ENCODE assay signal across 8 mouse cellular contexts in the genomic region with DNA sequence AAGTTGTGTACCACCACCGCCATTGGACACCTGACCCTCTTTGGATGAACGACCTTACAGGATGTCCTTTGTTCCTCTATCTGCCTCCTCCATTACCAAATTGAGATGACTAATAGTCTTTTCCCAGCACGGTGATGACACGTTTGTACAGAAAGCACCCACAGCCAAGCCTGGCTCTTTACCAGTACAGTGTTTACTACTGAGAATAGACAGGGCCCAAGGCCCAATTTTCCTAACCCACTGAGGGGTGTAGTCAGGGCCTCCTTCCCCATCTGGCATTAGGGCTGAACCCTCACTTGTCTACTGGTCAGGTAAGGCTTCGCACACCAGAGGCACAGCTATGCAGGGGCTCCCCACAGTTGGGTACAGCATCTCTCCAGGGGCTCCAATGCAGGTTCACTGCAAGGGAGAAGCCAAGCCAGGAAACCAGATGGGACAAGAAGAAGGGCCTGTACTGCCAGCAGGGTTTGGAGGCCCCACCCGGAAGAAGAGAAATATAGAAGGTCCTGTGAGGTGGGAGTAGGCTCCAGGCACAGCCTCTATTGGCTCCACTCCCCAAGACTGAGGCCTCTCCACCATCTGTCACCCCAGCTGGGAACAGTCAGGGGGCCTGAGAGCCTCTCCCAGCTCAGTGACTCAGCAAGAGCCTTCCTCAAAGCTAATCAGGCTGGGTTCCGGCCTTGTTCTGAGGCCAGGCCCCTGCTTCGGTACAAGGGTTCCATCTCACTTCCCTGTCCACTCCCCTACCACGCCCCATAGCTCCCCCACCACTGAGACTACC. TPM values are rescaled to one million over a fixed set of nuclear protein-coding genes. Genes with fewer than 3 reads are reported as not detected.
A peak's percentile ranks its signal among the peaks of the same experiment; 100 is the strongest.
DNase-seq lines count a peak whose midpoint lies in the region; ATAC-seq lines count a peak whose summit lies in the region.

No protein-coding gene starts in this region.

- H3K4me1 ChIP-seq in intestine, embryonic 16.5 days (ENCODE audit: control insufficient read depth, insufficient read depth, low read length), result peaks cover 22% of the 10 kb centered on the region

- ATAC-seq in intestine, embryonic 16.5 days, result peak; percentile 96
- ATAC-seq in megakaryocyte-erythroid progenitor cell, adult 5-6 weeks (replicated peaks; ENCODE audit: low FRiP score, low TSS enrichment, poor library complexity, severe bottlenecking), result peak; percentile 82

- peak overlapping the region; percentile 13; the same call in 1 of the 2 replicates for H3K4me2 ChIP-seq in intestine, embryonic 16.5 days (ENCODE audit: low read depth, low read length)

- intact Hi-C loops in gastrocnemius, postnatal 36 days (cut with DNase I), result no loop called here
- intact Hi-C loops in left cerebral cortex, postnatal 36 days (cut with DNase I), result loop anchor here (2.0 kb wide), 1 partner anchor 24 kb away; no protein-coding TSS in a partner anchor

- 32% methylated on average over 9 of the region's 9 CpGs for WGBS in intestine, embryonic 16.5 days

- peak overlapping the region; percentile 49 for H3K9ac ChIP-seq in intestine, embryonic 16.5 days (ENCODE audit: low read depth, low read length)

- no peaks in the 10 kb centered on the region for H3K27me3 ChIP-seq in intestine, embryonic 16.5 days (replicated peaks; ENCODE audit: control insufficient read depth, insufficient read depth, low read length)

- H3K27ac ChIP-seq in intestine, embryonic 16.5 days (ENCODE audit: low read length), result peak overlapping the region; percentile 95

- DNase-seq in urinary bladder, postnatal 14 days (ENCODE audit: low spot score), result peak; percentile 83
- no peak for DNase-seq in urinary bladder, postnatal 10 days (ENCODE audit: low spot score)
- peak; percentile 97 for DNase-seq in cerebellum, postnatal 36 days
- DNase-seq in gastrocnemius, postnatal 36 days, result peak; percentile 48 to 58
- peak; percentile 80 to 87 for DNase-seq in left cerebral cortex, postnatal 36 days (ENCODE audit: low spot score in 2 of 2)
- peak; percentile 76 for DNase-seq in testis, postnatal 10 days (ENCODE audit: low spot score)

- no peaks in the 10 kb centered on the region for H3K9me3 ChIP-seq in intestine, embryonic 16.5 days (ENCODE audit: control insufficient read depth, low read length)

- 0 out of 2 replicates have a peak overlapping the region, but pooled peaks have one; percentile 4 for H3K4me3 ChIP-seq in intestine, embryonic 16.5 days (ENCODE audit: low read length)

- H3K36me3 ChIP-seq in intestine, embryonic 16.5 days (ENCODE audit: control insufficient read depth, insufficient read depth, low read length), result peaks cover 3% of the 10 kb centered on the region; the same call in 1 of the 2 replicates

RNA-seq across cellular contexts. Expression of a gene that starts 6.0 kb away (rescaled TPM):
- 10 to 100 TPM; 20.3 to 25.7 TPM for total RNA-seq in gastrocnemius, postnatal 36 days (2021)
- 73.7 and 84.9 TPM in 2 replicates for polyA plus RNA-seq in intestine, embryonic 16.5 days (2015; fragmentation: Nextera tagmentation; extraction: Ambion mirVana)
- total RNA-seq in left cerebral cortex, postnatal 36 days (2021), result 1 to 10 TPM; 6.8 to 8.6 TPM
- total RNA-seq in megakaryocyte-erythroid progenitor cell, adult 5-6 weeks (2014; fragmentation: Nextera tagmentation), result 5.6 and 7.9 TPM in 2 replicates
- total RNA-seq in megakaryocyte-erythroid progenitor cell, adult 5-6 weeks (2017), result 13.5 and 19.7 TPM in 2 replicates

RNA-seq across cellular contexts. Expression of a gene that starts 7.9 kb away (rescaled TPM):
- not detected for total RNA-seq in gastrocnemius, postnatal 36 days (2021)
- polyA plus RNA-seq in intestine, embryonic 16.5 days (2015; fragmentation: Nextera tagmentation; extraction: Ambion mirVana), result 0.78 and 2.5 TPM in 2 replicates
- total RNA-seq in left cerebral cortex, postnatal 36 days (2021), result under 1 TPM in 1 of 2 experiments, not detected in 1; 0.99 TPM
- total RNA-seq in megakaryocyte-erythroid progenitor cell, adult 5-6 weeks (2014; fragmentation: Nextera tagmentation), result 0.66 TPM in 1 of 2 replicates, not detected in the other
- total RNA-seq in megakaryocyte-erythroid progenitor cell, adult 5-6 weeks (2017), result 4.5 and 8.7 TPM in 2 replicates

RNA-seq across cellular contexts. Expression of a gene that starts 8.7 kb away (rescaled TPM):
- total RNA-seq in gastrocnemius, postnatal 36 days (2021), result 10 to 100 TPM in 1 of 2 experiments, 1 to 10 TPM in 1; 6.1 to 11.4 TPM
- 69.8 and 82.7 TPM in 2 replicates for polyA plus RNA-seq in intestine, embryonic 16.5 days (2015; fragmentation: Nextera tagmentation; extraction: Ambion mirVana)
- total RNA-seq in left cerebral cortex, postnatal 36 days (2021), result 10 to 100 TPM; 25.4 to 28.8 TPM
- 62.5 and 66.9 TPM in 2 replicates for total RNA-seq in megakaryocyte-erythroid progenitor cell, adult 5-6 weeks (2014; fragmentation: Nextera tagmentation)
- total RNA-seq in megakaryocyte-erythroid progenitor cell, adult 5-6 weeks (2017), result 24.5 TPM in 1 of 2 replicates, not detected in the other

RNA-seq across cellular contexts. Expression of a gene that starts 12.5 kb away (rescaled TPM):
- 10 to 100 TPM; 12.9 to 16.6 TPM for total RNA-seq in gastrocnemius, postnatal 36 days (2021)
- 21.9 and 23.5 TPM in 2 replicates for polyA plus RNA-seq in intestine, embryonic 16.5 days (2015; fragmentation: Nextera tagmentation; extraction: Ambion mirVana)
- 10 to 100 TPM; 36.5 to 50.3 TPM for total RNA-seq in left cerebral cortex, postnatal 36 days (2021)
- 0.47 and 3.3 TPM in 2 replicates for total RNA-seq in megakaryocyte-erythroid progenitor cell, adult 5-6 weeks (2014; fragmentation: Nextera tagmentation)
- 22.6 TPM in 1 of 2 replicates, not detected in the other for total RNA-seq in megakaryocyte-erythroid progenitor cell, adult 5-6 weeks (2017)

RNA-seq across cellular contexts. Expression of a gene that starts 12.6 kb away (rescaled TPM):
- total RNA-seq in gastrocnemius, postnatal 36 days (2021), result under 1 TPM; 0.20 to 0.92 TPM
- polyA plus RNA-seq in intestine, embryonic 16.5 days (2015; fragmentation: Nextera tagmentation; extraction: Ambion mirVana), result 2.9 and 3.8 TPM in 2 replicates
- total RNA-seq in left cerebral cortex, postnatal 36 days (2021), result 100 to 1,000 TPM; 213 to 222 TPM
- total RNA-seq in megakaryocyte-erythroid progenitor cell, adult 5-6 weeks (2014; fragmentation: Nextera tagmentation), result 0.74 and 2.0 TPM in 2 replicates
- 0.80 and 2.3 TPM in 2 replicates for total RNA-seq in megakaryocyte-erythroid progenitor cell, adult 5-6 weeks (2017)
